Mouse (Mus musculus): ENCODE data around the gene Adam15.

The Adam15 gene

DNA sequence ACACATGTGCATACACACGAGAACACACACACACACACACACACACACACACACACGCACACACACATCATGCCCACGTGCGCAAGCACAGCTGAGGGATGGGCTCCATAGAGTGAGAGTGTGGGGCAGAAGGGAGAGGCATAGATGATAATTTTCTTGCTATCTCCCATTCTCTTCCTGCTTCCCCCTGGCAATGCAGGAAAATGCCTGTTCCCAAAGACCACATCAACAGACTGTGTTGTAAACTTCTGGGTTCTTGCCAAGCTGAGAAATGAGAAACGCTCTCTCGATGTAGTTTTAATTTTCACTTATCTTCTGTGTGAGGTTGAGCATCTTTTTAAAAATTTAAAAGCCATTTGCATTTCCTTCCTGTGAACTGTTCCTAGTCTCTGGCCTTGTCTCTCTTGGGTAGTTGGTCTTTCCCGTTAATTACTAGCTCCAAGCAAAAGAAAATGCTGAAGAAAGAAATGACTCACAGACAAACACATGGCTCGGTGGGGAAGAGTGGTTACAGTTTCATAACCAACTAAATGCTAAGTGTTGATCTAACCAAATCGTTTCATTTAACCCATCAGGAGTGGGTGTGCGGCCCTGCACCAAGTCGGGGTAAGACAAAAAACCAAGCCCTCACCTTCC, 52.9 kb downstream of the Adam15 start:
- DNase-seq (ENCODE audit: low read depth), result no peak

DNA sequence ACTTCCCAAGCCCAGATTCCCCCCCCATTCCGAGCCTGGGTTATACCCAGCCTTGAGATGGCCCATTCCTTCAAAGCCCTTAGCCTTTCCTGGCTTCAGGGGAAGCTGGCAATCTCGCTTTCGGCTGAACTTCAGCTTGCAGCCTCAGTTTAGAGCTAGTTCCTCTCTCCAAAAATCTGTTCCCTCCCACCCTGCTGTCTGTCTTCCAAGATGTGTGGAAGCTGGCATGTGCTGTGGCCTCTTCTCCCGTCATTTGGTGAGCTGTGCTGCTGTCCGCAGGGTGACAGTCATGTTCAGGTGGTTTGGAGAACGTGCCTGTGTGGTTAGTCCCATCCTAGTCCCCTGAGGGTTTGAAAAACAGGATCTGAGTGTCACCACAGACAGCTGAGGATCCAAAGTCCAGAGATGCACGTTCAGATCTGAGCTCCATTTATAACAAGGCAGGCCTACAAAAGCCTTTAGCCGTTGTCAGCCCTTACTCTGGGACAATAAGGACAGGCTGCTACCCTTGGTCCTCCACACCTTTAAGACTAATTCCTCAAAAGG, 54.0 kb downstream of the Adam15 start:
- no peak for DNase-seq (ENCODE audit: low read depth)

DNA sequence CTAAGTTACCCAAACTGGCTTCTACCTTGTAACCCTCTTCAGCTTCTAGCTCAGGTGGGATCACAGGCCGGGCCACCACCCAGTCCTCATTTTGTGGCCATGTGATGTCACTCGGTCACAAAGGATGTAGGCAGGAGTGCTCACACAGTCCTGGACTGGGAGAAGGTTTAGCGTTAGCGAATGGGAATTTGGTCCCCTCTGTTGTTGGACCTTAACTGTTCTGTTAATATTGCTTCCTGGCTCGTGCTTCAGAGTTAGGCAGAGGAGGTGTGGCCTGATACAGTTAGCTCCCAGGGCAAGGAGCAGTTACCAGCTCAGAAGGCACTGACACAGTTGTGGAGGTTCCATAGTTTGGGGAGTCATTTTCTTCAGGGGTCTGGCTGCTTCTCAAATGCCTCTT, 55.6 kb downstream of the Adam15 start:
- no peak for DNase-seq (ENCODE audit: low read depth)

DNA sequence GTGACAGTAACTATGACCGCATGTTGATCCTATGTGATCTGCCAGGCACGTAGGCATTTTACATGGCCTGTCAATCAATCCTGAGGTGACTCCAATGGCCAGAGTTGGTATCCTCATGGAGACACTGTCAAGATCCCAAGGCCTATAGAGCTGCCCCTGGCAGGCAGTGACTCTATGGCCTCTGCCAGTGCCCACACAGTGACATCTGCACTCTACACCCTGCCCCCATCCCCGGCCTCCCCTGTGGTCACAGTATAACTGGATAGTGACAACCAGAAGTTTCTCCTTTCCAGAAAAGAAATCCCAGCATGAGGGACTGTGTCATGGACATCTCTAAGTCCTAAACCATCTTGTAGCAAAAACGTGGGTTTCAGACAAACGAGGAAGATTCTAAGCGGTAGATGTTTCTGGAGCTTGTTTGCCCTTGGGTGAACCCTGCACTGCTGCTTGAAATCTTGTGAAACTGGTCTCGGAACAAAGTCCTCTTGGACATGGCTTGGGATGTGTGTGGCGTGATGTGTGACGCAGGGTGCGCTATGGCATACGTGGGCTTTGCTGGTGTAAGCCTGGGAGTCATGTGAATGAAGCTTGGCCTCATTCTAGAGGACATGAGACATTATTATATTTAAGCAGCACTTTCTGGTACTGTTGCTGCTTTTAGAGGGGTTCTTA, 56.4 kb downstream of the Adam15 start:
- DNase-seq (ENCODE audit: low read depth), result no peak

DNA sequence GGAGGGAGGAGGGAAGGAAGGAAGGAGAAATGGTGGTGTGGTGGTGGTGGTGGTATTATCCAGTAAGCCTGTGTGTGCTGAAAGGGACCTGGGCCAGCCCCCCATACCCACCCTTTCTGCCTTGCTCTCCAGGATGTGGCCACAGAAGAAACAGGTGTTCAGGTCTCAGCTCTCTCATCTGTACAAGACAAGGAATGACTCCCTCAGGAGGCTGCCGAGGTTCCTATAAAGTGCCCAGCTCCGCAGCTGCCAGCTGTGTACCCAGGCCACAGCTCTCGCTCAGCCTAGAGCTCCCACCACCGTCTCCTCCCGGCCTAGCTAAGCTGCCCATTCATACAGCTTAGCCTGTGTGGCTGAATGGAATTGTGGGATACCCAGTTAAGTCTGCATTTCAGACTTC, 57.5 kb downstream of the Adam15 start:
- DNase-seq (ENCODE audit: low read depth), result no peak

DNA sequence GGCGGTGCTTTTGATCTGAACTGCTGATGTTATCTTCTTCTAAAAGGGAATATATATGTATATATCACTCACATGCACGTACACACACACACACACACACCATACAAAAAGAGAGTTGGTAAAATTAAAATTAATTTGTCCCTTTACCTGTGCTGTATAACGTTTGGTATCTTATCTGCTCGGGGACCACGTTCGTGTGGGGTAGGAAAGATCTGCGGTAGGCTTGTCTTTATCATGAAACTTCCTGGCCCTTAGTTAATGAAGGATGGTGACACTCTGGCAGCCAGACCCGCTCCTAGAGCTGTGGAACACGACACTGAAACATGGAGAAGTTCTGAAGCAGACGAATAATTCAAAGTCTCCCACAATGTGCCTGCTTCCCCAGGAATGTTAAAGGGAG, 57.9 kb downstream of the Adam15 start:
- DNase-seq (ENCODE audit: low read depth), result no peak
